Mouse (Mus musculus): ENCODE results near the gene Teddm1a.

Teddm1a gene

DNA sequence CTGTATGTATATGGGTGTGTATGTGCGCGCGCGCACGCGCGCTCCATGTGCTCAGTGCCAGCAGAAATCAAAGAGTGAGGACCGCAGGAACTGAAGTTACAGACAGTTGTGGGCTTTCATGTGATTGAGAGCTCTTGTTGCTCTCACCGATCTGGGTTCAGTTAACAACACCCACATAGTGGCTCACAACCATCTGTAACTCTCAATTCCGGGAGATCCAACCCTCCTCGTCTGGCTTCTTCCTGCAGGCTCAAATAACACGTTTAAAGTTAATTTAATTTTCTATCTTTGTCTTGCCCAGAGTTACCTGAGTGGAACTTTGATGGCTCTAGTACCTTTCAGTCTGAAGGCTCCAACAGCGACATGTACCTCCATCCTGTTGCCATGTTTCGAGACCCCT, 12.7 kb downstream of the Teddm1a start:
- DNase-seq (ENCODE audit: low spot score in 2 of 2), result no peak

DNA sequence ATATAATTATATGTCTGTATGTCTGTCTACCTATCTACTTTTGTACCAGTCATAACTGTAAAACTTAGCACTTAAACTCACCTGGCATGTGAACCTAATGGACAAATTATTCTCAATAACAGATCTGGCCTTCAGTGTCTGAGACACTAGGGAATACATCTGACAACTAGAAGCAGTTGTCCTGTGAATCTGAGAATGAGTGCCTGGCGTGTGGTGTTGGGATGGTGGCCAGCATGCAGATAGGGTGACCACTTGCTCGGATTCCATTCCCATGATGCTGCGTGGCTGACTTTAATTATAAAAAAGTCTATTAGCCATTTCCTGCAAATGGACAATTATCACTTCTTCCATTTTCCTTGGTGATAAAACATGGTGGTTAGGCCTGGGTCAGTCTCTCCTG, 14.3 kb downstream of the Teddm1a start:
- DNase-seq (ENCODE audit: low spot score in 2 of 2), result no peak

DNA sequence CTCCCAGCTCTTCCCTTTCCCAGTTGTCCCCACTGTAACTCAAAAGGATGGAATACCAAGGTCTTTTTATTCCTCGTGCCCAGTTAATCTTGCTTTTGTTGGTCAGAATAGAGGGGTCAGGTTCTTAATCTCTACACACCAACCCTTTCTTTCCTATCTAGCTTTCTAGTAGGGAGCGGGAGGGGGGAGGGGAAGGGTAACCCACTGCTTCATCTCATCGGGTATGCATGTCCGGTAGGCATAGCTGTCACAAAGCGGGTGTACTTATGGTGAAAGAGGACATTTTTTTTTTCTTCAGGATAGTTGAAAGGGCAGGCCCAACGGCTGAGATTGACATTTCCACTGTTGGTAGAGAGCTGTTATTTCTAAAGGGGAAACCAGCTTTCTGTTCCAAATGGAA, 16.7 kb downstream of the Teddm1a start:
- DNase-seq (ENCODE audit: low spot score in 2 of 2), result no peak

DNA sequence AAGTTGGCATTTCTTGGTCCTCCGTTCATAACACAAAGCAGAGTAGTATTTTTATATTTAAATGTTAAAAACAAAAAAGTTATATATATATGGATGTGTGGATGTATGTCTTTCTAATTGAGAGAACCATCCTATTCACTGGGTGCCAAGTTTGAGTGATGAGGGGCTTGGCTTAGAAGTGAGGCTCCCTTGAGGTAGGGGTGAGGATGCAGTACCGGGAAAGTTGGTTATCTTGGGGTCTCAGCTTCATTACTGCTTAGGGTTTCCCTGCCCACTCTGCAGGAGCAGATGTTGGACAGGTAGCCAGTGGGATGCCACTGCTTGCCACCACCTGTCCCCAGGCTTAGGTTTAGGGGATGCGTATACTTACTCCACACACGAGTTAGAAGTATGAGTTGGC, 17.2 kb downstream of the Teddm1a start:
- no peak for DNase-seq (ENCODE audit: low spot score in 2 of 2)

DNA sequence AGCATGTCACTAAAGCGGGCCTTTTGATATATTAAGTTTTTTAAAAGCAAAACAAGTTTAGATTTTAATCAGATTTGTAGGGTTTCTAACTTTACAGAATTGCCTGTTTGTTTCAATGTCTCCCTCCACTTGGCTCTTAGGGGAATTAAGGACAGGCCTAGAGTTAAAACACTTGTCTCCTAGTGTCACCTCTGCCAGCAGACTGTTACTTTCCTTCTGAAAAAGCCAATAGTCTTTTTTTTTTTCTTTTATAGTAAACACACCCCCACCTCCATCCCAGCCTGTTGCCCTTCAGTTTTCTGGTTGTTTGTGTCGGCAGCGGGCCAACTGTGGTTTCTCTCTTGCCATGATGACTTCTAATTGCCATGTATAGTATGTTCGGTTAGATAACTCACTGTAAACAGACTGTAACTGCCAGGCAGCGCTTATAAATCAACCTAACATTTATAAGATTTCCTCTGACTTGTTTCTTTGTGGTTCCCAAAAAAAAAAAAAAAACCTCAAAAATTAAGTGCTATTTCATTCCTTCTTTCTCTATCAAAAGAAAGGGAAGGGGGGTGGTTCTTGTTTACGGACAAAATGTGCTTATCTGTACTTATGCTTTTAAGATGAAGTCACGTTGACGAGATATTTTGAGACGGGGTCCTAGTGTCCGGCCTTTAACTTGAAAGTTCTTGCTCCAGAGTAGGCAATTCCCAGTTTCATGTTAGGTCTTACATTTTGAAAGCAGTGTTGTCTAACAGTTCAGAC, 17.8 kb downstream of the Teddm1a start:
- no peak for DNase-seq (ENCODE audit: low spot score in 2 of 2)

DNA sequence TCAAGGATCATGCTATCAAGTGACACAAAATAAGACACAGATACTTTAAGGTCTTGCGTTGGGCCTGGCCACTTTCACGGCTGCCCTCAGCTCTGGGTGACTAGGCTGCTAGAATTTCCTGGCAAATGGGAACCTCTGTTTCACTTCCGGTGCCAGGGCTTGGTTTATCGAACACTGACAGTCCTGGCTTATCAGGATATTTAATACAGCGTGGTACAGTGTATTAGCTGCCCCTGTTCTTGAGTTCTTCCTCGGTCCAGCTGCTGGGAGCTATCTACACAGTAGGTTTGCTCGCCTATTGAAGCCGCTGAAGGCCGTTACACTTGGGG, 18.4 kb downstream of the Teddm1a start:
- no peak for DNase-seq (ENCODE audit: low spot score in 2 of 2)

DNA sequence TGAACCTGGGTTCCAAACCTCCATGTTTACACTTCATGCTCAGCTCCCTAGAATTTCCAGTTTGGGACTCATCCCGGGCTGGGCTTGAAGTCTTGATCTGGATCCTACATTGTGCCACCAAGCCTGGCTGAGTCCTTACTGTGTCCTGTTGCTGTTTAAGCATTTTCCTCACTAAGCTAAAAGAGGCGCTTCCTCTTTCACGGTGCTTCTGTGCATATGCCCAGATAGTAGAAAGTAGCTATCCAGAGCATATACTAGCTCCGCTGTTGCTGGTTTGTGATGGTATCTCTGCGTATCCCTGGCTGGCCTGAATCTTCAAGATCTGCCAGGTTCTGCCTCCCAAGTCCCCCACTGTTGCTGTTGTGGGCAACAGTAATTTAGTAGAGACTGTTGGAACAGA, 18.9 kb downstream of the Teddm1a start:
- DNase-seq (ENCODE audit: low spot score in 2 of 2), result no peak

DNA sequence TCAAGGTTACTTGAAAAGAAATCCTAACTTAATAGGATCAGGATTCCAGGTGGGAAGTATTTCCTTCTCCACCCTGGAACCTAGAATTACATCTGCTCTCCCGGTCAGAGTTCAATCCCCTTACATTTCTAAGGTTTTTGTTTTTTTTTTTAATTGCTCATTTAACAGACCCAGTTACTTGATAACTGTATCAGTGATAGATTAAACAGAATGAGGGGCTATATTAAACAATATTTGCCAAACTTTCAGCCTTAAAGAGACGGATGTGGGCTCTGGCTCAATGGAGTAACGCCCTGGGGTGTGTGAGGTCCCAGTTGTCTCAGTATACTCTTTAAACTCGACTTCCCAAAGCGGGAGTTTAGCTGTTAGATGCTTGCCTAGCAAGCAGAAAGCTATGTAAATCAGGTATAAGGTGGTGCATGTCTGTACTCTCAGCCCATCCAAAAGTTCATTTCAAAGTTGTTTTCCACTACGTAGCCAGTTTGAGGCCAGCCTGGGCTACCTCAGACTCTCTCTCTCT, 19.8 kb downstream of the Teddm1a start:
- no peak for DNase-seq (ENCODE audit: low spot score in 2 of 2)

DNA sequence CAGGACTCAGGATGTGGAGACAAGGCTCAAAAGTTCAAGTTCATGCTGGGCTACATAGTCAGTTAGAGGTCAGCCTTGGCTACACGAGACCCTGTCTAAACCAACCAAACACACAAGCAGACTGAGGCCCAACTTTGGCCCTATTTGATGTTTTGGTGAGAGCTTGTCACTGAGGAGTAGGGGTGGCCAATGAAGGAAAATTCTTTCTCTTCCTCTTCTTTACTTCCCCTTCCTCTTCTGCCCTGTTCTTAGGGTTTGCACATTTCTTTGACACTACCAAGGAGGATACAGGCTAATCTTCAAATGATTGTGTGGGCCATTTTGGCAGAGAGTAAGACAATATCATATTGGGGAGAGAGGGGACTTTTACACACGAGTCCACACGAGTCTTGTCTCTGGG, 22.3 kb downstream of the Teddm1a start:
- no peak for DNase-seq (ENCODE audit: low spot score in 2 of 2)

DNA sequence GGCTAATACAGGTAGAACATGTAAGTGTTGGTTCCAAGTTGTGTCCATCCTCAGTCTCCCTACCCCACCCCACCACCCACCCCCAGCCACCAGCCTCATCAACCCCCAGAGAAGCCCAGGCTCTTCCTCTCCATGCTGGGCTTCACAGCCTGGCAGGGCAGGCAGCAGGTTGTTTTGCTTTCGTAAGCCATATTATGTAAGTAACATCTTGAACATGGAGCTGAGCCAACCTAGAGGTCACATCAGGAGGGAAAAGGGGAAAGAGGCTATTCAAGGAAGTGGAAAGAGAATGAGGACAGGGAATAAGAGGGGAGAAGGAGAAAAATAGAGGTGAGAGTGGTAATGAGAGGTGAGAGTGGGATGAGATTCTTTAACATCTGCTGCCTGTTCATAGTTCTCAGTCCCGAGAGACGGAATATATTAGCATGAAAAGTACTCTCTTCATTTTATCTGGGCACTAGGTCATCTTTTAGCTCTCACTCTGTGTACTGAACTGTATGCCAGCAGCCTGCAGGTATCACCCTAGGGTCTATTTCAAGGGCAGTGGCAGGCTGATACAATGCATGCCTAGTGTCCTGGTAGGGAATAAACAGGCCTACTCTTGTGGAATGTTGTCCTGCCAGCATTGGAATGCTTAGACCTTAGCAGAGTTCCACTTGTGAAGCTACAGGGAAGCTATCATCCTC, 27.1 kb downstream of the Teddm1a start:
- no peak for DNase-seq (ENCODE audit: low spot score in 2 of 2)

DNA sequence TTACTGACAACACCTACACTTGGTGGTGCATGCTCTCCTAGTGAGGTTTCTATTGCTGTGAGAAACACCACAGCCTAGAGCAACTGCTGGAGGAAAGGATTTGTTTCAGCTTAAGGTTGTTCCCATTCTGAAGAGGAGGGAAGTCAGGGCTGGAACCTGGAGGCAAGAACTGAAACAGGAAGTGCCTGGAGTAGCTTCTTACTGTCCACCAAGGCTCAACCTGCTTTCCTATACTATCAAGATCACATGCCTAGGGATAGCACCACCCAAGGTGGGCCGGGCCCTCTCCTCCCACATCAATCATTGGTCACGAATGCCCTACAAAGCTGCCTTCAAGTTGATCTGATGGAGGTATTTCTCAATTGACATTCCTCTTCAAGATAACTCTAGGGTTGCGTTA, 30.1 kb downstream of the Teddm1a start:
- no peak for DNase-seq (ENCODE audit: low spot score in 2 of 2)

DNA sequence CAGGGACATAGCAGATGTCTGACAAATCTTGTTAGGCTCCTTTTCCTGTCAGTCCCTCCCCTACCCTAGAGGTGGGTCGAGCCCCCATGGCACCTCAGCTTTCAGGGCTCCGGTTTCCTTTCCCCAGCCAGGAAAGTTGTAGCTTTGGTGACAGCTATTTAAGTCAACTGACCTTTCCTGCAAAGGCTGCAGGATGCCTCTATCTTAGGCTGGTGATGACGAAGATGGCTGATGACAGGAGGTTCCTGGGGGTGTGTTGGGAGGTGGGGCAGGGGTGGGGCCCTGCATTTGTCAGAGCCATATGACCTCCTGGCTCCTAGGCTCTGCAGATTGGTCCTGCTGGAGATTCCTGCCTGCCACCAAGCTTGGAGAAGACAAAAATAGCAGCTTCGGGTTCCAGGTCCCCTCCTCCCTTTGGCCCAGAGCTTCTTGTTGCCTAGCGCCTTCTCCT, 31.1 kb downstream of the Teddm1a start:
- DNase-seq (ENCODE audit: low spot score in 2 of 2), result no peak

DNA sequence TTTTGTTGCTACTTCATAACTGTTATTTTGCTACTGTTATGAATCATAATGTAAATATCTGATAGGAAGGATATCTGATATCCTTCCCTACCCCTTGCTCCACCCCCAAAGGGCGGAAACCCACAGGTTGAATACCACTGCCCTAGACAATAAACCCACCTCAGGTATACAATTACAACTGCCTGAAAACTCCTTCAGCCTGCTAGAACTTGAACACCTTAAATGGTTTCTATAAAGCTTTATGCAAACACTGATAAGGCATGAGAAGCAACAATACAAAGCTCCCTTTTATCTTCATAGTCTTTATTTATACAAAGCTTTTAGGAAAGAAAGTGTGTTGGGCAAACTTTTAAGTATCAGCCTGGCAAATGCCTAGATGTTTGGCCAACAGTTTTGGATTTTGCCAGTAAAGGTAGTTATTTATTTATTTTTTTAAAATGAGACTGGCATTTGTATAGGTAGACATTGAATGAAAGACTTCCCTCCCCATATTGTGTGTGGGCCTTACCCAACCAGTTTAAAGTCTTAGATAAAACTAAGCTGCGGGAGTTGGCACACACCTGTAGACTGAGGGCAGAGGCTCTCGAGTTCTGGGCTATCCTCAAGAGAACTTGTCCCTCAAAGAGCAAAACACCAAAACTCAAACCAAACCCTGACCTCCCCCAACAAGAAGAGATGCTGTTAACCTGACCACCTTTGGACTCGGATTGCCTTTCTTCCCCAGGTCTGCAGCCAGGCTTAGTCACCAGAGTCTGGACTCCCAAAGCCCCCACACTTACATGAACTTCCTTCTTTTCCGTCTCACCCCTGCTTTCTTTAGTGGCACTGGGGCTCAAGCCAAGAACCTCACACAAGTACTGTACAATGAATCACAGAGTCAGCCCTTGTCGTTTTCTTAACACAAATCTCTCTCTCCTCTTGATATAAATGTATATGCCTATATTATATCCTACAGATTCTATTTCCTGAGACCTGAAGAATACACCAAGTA, 33.1 kb downstream of the Teddm1a start:
- no peak for DNase-seq (ENCODE audit: low spot score in 2 of 2)

DNA sequence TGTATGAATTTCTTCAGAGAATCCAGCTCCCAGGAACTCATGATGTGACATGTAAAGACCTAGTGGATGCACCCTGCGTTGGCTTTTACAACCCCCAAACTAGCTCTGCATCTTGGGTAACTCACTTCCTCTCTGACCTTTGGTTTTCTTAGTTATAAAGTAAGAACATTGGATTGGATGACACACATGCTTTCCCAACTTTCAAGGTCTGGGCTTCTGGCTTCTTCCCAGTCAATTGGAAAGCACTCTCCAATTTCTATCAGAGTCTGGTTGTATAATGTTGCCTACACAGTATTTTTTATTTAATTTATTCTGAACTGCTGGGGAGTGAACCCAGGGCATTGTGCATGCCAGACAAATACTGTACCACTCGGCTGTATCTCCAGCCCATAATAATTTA, 38.9 kb downstream of the Teddm1a start:
- no peak for DNase-seq (ENCODE audit: low spot score in 2 of 2)

DNA sequence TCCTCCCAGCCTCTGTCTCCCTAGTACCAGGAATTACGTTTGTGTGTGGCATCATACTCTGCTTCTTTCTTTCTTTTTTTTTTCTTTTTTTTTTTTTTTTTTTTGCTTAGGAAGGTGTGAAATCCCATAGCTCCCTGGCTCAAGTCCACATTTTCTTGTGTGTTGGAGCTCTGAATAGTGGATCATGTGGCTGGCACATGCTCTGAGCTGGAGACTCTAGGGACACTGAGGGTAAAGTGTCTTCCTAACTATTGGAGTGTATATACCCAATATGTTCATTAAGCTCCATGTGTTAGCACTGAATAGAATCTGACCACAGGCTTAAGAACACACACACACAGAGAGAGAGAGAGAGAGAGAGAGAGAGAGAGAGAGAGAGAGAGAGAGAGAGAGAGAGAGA, 42.2 kb downstream of the Teddm1a start:
- DNase-seq (ENCODE audit: low spot score in 2 of 2), result no peak

DNA sequence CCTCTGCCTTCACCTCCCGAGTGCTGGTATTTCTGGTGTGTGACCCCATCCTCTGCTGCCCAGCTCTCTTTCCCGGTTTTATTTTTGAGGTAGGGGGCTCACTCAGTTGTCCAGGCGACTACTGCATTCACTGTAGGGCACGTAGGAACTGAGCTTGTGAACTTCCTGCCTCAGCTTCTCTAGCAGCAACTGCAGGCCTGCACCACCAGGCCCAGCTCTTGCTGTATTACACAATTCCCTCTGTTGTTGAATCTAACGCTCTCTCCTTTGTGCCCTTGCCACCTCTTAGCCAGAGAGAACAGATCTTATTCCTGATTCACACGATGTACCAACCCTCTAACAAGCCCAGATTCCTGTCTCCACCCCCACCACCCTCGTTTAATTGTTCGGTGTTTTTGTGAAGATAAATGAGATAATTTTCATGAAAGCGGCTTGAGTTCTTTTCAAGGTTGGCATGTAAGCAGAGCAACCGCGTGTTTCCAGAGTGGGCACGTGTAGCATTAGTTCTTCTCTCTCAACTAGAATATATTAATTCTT, 44.4 kb downstream of the Teddm1a start:
- no peak for DNase-seq (ENCODE audit: low spot score in 2 of 2)

DNA sequence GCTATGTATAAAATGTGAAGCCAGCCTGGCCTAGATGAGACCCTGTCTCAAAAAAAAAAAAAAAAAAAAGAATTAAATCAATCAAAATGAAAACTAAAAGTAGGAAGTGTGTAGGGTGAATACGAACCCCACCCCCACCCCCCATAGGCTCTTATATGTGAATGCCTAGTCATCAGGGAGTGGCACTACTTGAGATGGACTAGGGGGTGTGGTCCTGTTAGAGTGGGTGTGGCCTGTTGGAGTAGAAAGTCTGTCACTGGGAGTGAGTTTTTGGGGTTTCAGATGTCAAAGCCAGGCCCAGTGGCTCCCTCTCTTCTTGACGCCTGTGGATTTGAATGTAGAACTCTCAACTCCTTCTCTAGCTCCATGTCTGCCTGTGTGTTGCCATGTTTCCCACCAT, 45.5 kb downstream of the Teddm1a start:
- DNase-seq (ENCODE audit: low spot score in 2 of 2), result no peak

DNA sequence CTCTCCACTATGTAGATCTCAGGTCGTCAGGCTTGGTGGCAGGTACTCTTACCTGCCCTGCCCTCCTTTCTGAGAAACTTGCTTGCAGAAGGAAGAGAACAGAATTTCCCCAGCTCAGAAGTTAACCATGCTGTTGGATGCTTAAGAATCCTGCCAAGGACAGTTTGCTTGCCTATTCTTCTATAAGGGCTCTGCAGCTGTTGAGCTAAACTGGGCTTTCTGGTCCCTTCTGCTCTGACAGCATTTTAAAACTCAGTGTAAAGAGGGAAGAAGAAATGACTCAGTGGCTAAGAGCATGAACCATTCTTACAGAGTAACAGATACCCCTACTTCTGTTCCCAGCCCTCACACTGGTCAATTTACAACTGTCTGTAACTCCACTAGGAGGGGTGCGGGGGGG, 49.4 kb downstream of the Teddm1a start:
- DNase-seq (ENCODE audit: low spot score in 2 of 2), result no peak

Measured in natural killer cell, adult 2 months (primary cell).